Mouse (Mus musculus) B cell, adult 62 days (primary cell): ENCODE results near the gene Syt7. TPM values are rescaled to one million over a fixed set of nuclear protein-coding genes. Genes with fewer than 3 reads are reported as not detected.

Source experiments
- total RNA-seq: library from RNA; stranded (reverse); gene quantifications from 4 replicates; pipeline ENCODE4 v1.2.4, GENCODE M21; 2023

Gene Syt7
- total RNA-seq: not detected in 4 replicates

DNA sequence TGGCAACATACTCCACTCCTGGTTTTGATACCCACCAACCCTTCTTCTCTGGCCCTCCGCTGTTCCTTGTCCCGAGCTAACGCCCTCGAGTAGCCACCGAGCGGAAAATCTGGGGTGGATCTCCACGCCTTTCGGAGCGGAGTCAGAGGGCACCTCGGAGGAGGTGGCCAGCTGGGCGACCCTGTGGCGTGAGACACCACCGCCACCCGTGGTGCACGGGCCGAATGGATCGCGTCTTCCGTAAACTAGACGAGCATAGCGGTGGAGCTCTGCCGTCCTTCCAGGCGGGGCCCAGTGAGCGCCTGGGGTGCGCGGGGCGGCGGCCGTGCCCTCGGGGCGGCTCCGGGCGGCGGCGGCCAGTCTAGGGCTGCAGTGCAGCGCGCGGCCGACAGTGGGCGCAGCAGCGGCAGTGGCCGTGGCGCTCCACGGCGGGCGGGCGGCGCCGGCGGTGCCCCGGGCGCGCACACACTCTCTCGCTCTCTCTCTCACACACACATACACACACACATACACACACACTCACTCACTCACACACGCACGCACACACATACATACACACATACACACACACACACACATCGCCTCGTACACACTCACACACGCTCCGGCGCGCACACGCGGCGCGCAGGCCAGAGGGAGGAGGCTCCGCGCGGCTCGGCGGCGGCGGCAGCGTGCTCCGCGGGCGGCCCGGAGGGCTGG is at the start of gene Syt7:
Gene Syt7, plus strand, starts transcription at position 476 of the 699 bp plus-strand sequence.

DNA sequence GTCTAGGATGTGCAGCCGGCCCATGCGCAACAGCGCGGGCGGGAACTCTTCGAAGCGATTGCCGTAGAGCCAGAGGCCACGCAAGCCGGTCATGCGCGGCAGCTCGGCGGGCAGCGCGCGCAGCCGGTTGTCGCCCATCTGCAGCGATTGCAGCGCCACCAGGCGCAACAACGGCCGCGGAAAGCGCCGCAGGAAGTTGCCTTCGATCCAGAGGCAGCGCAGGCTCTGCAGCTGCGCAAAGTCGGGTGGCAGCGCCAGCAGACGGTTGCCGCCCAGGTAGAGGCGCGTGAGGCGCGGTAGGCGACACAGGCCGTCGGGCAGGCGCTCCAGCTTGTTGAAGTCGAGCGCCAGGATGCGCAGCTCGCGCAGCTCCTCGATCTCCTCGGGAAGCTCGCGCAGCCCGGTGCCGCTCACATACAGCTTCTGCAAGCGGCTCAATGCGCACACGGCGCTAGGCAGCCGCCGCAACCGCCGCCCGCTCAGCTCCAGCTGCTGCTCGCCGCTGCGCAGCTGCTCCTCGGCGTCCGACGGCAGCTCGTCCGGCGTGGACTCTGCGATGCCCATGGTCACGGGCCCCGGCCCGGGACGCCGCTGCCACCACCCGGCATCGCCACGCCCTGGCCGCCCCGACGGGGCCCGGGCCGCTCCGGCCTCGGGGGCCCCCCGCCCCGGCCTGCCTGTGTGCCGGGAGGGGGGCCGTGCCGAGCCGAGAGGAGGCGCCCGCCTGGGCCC is 68.0 kb downstream of the Syt7 start, which contains the start of gene Lrrc10b:
Gene Lrrc10b, minus strand, starts transcription at position 722 of the 732 bp plus-strand sequence.

DNA sequence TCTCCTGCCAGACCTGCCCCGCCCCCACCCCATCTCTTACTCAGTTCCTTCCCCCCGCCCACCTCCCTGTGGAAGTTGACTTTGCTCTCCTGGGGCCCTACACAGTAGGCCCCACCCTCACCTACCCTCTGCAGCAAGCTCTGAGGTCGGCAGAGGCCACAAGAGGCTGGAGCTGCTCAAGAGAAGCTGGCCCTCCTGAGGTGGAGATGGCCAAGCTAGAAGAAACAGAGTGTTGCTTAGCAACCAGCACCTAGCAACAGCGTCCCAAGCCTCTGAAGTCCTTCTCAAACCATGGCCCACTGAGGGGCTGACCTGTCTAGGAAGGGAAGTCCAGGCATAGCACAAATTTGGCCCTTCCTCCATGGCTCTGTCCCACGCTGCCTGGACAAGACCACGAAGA is 93.8 kb downstream of the Syt7 start, which contains the start of gene Ppp1r32:
Gene Ppp1r32, minus strand, starts transcription at position 226 of the 400 bp plus-strand sequence.

Other genes starting within 250 kb of the Syt7 start
- 3.3 to 5.7 TPM (median 4.3 TPM) in 4 replicates for gene Fads1, start 206.2 kb upstream of the Syt7 start, total RNA-seq
- gene Tmem258, start 185.1 kb upstream of the Syt7 start, total RNA-seq: 86.3 to 98.5 TPM (median 92.6 TPM) in 4 replicates
- gene Fen1, start 184.9 kb upstream of the Syt7 start, total RNA-seq: 28.4 to 35.4 TPM (median 29.7 TPM) in 4 replicates
- 0.24 TPM in 1 of 4 replicates, not detected in the others for gene Myrf, start 148.3 kb upstream of the Syt7 start, total RNA-seq
- gene Dagla, start 84.2 kb upstream of the Syt7 start, total RNA-seq: 0.09 TPM in 1 of 4 replicates, not detected in the others
- gene Lrrc10b, start 68.4 kb downstream of the Syt7 start, total RNA-seq: 1.5 to 3.5 TPM (median 1.8 TPM) in 4 replicates
- gene Ppp1r32, start 93.8 kb downstream of the Syt7 start, total RNA-seq: 5.1 to 6.7 TPM (median 5.9 TPM) in 4 replicates
- gene Cpsf7, start 136.2 kb downstream of the Syt7 start, total RNA-seq: 172 to 176 TPM (median 175 TPM) in 4 replicates
- 55.9 to 71.1 TPM (median 63.4 TPM) in 4 replicates for gene Sdhaf2, start 137.1 kb downstream of the Syt7 start, total RNA-seq
- gene Tmem216, start 167.1 kb downstream of the Syt7 start, total RNA-seq: 7.9 to 13.0 TPM (median 9.0 TPM) in 4 replicates
- gene Cyb561a3, start 188.1 kb downstream of the Syt7 start, total RNA-seq: 188 to 204 TPM (median 196 TPM) in 4 replicates
- 6.6 to 10.6 TPM (median 8.2 TPM) in 4 replicates for gene Tmem138, start 188.3 kb downstream of the Syt7 start, total RNA-seq
- 162 to 176 TPM (median 168 TPM) in 4 replicates for gene Ddb1, start 216.2 kb downstream of the Syt7 start, total RNA-seq
- gene Tkfc, start 216.6 kb downstream of the Syt7 start, total RNA-seq: 3.2 to 6.2 TPM (median 4.1 TPM) in 4 replicates
- gene Vwce, start 245.1 kb downstream of the Syt7 start, total RNA-seq: 0.36 to 1.3 TPM (median 0.75 TPM) in 3 of 4 replicates, not detected in the other